Mouse (Mus musculus): ENCODE measurements around the gene Ephb1. TPM values are rescaled to one million over a fixed set of nuclear protein-coding genes. Genes with fewer than 3 reads are reported as not detected.

Gene Ephb1
- total RNA-seq, 2 experiments from 2014 or later = 31.6 to 35.8 TPM

GRCm38 (mm10) chr9:101924829-101925228, 429.7 kb downstream of the Ephb1 start:
- no peak for DNase-seq (ENCODE audit: low spot score in 2 of 2)

- DNase-seq (ENCODE audit: low spot score in 2 of 2) = no peak
Measured at GRCm38 (mm10) chr9:101922846-101923245, 431.6 kb downstream of the Ephb1 start.

- DNase-seq (ENCODE audit: low spot score in 2 of 2) = no peak
Measured at GRCm38 (mm10) chr9:101919324-101919723, 435.2 kb downstream of the Ephb1 start.

- DNase-seq (ENCODE audit: low spot score in 2 of 2) = no peak
Measured at GRCm38 (mm10) chr9:101918771-101919170, 435.7 kb downstream of the Ephb1 start.

DNA sequence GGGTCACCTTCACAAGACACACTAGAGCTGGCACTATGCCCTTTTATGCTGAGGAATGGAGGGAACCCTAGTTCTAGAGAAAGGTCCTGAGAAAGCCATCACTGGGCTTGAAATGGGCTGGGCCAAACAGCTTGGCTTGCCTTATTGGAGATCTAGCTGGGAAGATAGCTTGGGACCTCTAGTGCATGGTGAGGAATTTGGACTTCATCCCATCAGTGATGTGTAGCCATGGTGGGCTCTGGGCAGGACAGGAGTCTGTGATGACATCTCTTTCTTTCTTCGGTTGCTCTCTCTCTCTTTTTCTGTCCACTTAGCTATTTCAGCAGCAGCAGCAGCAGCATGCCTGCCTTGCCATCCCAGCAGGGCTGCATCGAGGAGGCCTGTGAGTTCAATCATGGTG, 439.4 kb downstream of the Ephb1 start:
- DNase-seq (ENCODE audit: low spot score in 2 of 2) = peak in 1 of 2 experiments; percentile 4

DNA sequence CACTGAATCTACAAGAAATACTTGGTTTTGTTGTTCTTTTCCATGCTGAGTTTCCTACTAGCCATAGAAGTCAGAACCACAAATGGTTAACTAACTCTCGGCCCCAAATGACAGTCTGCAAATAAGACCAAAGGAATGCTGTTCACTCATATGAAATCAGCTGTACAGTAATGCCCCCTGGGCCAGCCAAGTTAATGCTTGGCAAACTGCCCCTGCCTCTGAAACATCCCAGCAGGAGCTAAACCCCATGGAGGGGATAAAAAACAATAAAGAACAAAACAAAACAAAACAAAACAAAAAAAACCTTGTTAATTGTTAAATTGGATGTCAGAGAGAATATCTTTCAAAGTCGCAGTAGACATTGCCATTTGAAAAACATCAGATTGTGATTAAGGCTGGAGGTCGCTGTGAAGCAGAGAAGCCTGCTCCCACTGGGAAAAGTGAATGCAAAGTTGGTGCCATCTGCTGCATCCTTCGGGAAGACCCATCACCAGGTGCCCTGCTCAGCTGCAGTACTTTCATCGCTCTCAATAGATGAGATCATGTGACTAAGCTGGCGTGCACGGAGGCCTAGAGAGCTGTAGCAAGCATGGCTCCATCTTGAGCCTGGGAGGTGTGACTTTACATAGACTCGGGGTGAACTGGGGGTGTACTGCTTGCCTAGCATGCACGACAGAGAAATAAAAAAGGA, 443.2 kb downstream of the Ephb1 start:
- peak; percentile 23 to 33 for DNase-seq (ENCODE audit: low spot score in 2 of 2)

DNA sequence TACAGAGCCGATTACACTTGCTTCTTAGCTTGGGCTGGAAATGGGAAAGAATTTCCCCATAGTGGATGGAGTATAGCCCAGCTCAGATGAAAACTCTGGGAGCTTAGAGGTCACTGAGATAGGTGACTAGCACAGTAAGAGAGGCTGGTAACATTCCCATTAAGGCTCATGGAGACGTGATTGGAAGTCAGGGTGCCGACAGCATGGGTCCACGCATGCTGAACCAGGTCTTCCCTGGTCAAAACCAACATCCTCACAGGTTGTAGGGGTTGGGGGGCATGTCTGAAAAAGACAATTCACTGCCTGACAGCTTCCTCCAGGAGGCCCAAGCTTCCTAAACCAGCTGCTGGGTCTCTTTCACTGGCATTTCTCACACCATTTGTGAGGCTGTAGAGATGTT, 445.0 kb downstream of the Ephb1 start:
- no peak for DNase-seq (ENCODE audit: low spot score in 2 of 2)

DNA sequence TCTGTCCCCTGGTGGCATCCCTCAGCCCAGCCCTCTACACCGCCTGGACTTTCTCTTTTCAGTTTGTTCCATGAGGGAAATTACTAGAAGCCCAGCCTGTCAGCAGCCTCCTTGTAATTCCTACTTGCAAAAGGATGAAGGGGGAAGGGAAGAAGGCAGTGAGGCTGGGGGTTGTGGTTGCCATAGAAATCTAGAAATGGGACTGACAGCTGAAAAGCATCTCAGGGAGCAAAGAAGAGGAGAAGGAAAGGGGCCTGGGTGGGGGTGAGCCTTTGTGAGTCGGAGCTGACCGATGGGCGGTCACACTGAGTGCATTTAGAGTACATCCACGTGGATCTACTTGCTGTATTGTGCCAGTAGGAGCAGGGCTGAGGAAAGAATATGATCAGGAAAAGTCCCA, 445.6 kb downstream of the Ephb1 start:
- DNase-seq (ENCODE audit: low spot score in 2 of 2) = no peak

DNA sequence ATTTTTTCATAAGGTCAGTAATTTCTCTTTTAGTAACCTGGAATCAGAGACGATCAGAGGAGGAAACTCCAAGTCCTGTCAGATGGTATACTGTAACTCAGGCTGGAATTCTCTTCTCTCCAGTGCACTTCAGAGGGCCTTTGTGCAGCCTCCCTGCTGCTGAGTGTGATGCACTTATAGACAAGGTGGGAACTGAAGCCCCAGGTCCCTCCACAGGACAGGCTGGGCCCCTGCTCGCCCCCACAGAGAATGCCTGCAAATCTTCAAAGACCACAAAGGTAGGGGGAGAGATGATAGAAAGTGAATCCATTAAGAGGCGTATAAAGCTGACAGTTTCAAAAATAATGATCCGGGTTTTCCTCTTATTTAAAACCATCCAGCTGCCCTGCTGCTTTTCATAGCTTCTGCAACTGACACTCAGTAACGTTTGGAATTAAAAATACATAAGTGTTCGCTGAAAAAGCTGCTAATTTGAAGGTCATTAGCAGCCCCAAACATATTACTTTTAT, 446.7 kb downstream of the Ephb1 start:
- DNase-seq (ENCODE audit: low spot score in 2 of 2) = no peak

DNA sequence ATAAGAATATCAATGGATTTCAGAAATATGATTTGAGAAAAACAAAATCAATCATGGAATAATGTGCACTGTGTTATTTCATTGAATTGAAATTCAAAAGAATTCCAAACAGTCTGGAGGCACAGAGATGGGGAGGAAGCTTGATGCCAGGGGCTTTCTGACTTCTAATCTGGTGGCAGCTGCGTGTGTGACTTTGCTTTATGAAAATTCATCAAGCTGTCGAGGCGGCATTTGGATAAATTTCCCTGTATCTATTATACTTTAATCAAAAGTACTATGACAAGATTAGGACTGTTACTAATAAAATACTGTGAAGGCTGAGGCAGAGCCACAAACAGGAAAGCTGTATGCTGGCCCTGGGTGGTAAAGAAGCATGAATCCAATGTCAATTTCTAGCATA, 451.1 kb downstream of the Ephb1 start:
- peak in 1 of 2 experiments; percentile 27 for DNase-seq (ENCODE audit: low spot score in 2 of 2)

DNA sequence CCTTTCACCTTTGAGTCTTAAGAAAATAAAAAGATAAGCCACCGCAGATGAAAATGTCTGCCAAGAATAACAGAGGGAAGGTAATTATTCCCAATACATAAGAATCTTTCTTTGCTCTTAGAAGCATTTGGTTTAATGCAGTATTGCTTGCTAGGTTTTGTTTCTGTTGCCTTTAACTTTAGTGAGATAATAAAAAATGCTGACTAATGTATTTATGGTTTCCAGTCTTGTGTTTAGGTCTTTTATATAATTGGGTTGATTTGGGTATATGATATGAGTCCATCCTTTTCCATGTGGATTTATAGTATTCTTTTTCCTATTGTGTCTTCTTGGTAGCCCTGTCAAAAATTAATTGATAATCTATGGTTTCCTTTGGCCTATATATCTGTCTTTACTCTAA, 456.6 kb downstream of the Ephb1 start:
- DNase-seq (ENCODE audit: low spot score in 2 of 2) = no peak

DNA sequence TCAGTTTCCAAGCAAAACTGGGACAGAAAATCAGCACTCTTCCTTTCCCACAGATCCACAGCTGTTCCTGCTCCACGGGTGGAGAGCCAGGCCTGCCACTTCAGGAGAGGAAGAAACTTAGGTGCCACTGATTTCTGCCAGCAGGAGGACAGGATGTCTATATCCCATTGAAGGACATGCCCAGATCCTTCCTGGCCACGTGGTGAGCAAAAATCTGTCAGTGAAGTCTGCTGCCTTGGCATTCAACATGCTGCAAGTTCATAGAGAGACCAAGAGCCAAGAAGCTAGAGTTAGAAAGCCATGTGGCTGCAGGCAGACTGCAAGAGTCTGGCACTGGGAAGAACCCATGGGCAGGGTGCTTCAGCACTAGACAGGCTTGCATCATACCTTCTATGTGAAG, 471.2 kb downstream of the Ephb1 start:
- DNase-seq (ENCODE audit: low spot score in 2 of 2) = peak in 1 of 2 experiments; percentile 9

DNA sequence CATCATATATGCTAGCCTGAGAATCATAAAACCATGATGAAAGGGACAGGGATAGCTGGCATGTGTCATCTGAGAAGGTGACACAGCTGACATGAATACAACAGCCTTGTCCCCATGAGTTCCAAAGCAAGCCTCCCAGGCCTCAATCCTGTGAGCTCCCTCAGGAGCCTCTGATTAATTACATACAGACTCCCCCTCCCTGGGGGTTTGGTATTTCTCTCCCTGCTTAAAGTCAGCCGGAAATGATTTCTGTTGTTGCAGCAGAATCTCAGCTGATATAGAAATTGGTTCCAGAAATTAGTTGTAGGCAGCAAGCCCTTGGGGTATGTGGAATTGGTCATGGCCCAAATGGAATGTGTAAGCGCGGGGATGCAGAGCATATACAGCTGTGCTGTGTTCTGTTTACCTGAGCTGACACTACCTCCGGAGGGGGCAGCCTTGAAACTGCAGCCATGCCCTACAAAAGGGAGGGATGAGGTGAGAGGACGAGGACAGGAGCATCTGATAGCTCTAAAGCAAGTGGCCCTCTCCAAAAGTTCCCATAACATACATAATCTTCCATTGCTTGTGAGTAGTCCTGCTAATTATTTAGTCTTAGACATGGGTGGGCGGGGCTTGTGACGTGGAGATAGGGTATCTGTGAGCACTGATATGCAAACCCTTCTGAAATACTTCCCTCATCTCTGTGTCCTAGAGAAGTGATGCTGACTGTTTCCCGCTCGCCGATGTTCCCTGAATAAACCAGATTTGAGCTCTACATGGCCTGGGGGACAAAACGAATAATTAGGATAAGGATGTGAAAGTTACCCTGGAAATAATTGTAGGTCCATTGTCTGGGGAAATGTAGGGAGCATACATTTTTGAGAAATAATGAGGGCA, 477.1 kb downstream of the Ephb1 start:
- DNase-seq (ENCODE audit: low spot score in 2 of 2) = no peak

DNA sequence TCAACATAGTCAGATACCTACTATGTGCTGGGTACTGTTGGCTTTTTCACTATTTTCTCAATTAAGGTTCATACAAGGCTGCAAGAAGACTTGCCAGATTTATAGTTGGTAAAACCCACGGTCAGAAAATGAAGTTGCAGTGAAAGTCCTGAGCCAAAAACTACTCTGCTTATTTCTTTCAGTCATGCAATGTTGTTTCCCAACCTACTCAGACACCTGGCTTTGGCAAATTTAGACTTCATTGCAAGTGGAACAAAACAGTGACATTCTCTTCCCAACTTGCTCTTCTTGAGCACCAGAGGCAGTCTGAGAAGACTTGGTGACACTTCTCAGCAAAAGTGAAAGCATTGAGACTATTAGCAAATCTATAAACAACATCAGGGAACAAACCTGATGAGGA, 479.2 kb downstream of the Ephb1 start:
- DNase-seq (ENCODE audit: low spot score in 2 of 2) = no peak

Small RNAs within 50 kb of the gene (microRNA-seq; reads per million reads assigned to microRNA genes)
- 0 to 0.20 reads per million in 2 experiments for gene Mir7243

Other genes starting within 250 kb of the Ephb1 start
- 1 to 10 TPM; 4.8 to 4.9 TPM for gene Ky, start 151.1 kb upstream of the Ephb1 start, total RNA-seq (2021)

All from layer of hippocampus, postnatal 10 days (tissue).